Mouse (Mus musculus): ENCODE results near the gene Gm20388.

GRCm38 (mm10) chr8:121526811-121527550 is 1616.3 kb downstream of the Gm20388 start:
- TF ChIP-seq POLR2A (IDR thresholded peaks at IDR 0.05; ENCODE audit: extremely low read depth, insufficient read depth, low read length) = no peak
- no peak for TF ChIP-seq CTCF (IDR thresholded peaks at IDR 0.05; ENCODE audit: extremely low read depth, insufficient read depth, low read length)

All from cortical plate, adult 2 months (tissue).